Mouse (Mus musculus): Measurements from ENCODE around the gene Dctn2. TPM values are rescaled to one million over a fixed set of nuclear protein-coding genes. Genes with fewer than 3 reads are reported as not detected.
"Not testable (repeated sequence)": the region's sequence is repeated elsewhere in the genome, so short reads cannot be mapped to it uniquely, and the experiment has no call there.

Dctn2 gene
- polyA plus RNA-seq, 1 experiment, result 94.8 TPM

GRCm38 (mm10) chr10:127311476-127312355, 45.5 kb downstream of the Dctn2 start, which contains the start of gene Mars:
Gene Mars, minus strand, starts transcription at chr10:127311786.
- peak within 1 kb of the TSS; percentile 71 for H3K27ac ChIP-seq (ENCODE audit: insufficient read depth, low read length)
- TF ChIP-seq POLR2A (IDR thresholded peaks at IDR 0.05; ENCODE audit: low read depth, low read length) (no peak; the same call in none of the 2 replicates), CTCF (IDR thresholded peaks at IDR 0.05; ENCODE audit: extremely low read depth, insufficient read depth, insufficient read length, insufficient replicate concordance) (no peak)
- peak within 1 kb of the TSS; percentile 68 for H3K4me3 ChIP-seq (ENCODE audit: extremely low read depth, insufficient read depth, insufficient read length)
- H3K36me3 ChIP-seq (ENCODE audit: control insufficient read depth, insufficient read depth, low read length), result peaks cover 12% of the 10 kb centered on the region
- under 1% methylated on average over 65 of the region's 65 CpGs for WGBS
- H3K4me1 ChIP-seq (ENCODE audit: control insufficient read depth, insufficient read depth, insufficient read length), result no peaks in the 10 kb centered on the region
- peak; percentile 89 to 93 for DNase-seq (ENCODE audit: low read depth in 1 of 2, low spot score in 2 of 2)
- no peaks in the 10 kb centered on the region for H3K27me3 ChIP-seq (ENCODE audit: control insufficient read depth, insufficient read depth, low read length)

- 2% methylated on average over 4 of the region's 4 CpGs for whole genome bisulfite sequencing
- Histone ChIP-seq H3K27me3 (ENCODE audit: control insufficient read depth, insufficient read depth, low read length) (no peaks in the 10 kb centered on the region), H3K4me3 (ENCODE audit: extremely low read depth, insufficient read depth, insufficient read length) (peak overlapping the region; percentile 68; the same call in 1 of the 2 replicates), H3K4me1 (ENCODE audit: control insufficient read depth, insufficient read depth, insufficient read length) (no peaks in the 10 kb centered on the region), H3K36me3 (ENCODE audit: control insufficient read depth, insufficient read depth, low read length) (peaks cover 8% of the 10 kb centered on the region), H3K27ac (ENCODE audit: insufficient read depth, low read length) (peak overlapping the region; percentile 67)
- DNase-seq (ENCODE audit: low read depth in 1 of 2, low spot score in 2 of 2), result peak; percentile 76 to 80
- no peak for TF ChIP-seq POLR2A (IDR thresholded peaks at IDR 0.05; ENCODE audit: low read depth, low read length)
- peak; percentile 54; the same call in 1 of the 2 replicates for TF ChIP-seq CTCF (IDR thresholded peaks at IDR 0.05; ENCODE audit: extremely low read depth, insufficient read depth, insufficient read length, insufficient replicate concordance)
Observed at GRCm38 (mm10) chr10:127312356-127312676, 46.1 kb downstream of the Dctn2 start.

- Histone ChIP-seq H3K27ac (ENCODE audit: insufficient read depth, low read length) (0 out of 2 replicates have a peak overlapping the region, but pooled peaks have one; percentile 5), H3K36me3 (ENCODE audit: control insufficient read depth, insufficient read depth, low read length) (peaks cover 7% of the 10 kb centered on the region), H3K27me3 (ENCODE audit: control insufficient read depth, insufficient read depth, low read length) (no peaks in the 10 kb centered on the region), H3K4me3 (ENCODE audit: extremely low read depth, insufficient read depth, insufficient read length) (no peak overlapping the region), H3K4me1 (ENCODE audit: control insufficient read depth, insufficient read depth, insufficient read length) (no peaks in the 10 kb centered on the region)
- no peak for DNase-seq (ENCODE audit: low read depth in 1 of 2, low spot score in 2 of 2)
- 55% methylated on average over 4 of the region's 4 CpGs for WGBS
- TF ChIP-seq CTCF (IDR thresholded peaks at IDR 0.05; ENCODE audit: extremely low read depth, insufficient read depth, insufficient read length, insufficient replicate concordance), result no peak
- TF ChIP-seq POLR2A (IDR thresholded peaks at IDR 0.05; ENCODE audit: low read depth, low read length), result no peak
Observed at GRCm38 (mm10) chr10:127312858-127313257, 46.7 kb downstream of the Dctn2 start.

GRCm38 (mm10) chr10:127313516-127313915, 47.3 kb downstream of the Dctn2 start:
- H3K4me3 ChIP-seq (ENCODE audit: extremely low read depth, insufficient read depth, insufficient read length), result not testable (repeated sequence)

GRCm38 (mm10) chr10:127314950-127315349, 48.8 kb downstream of the Dctn2 start:
- not testable (repeated sequence) for H3K36me3 ChIP-seq (ENCODE audit: control insufficient read depth, insufficient read depth, low read length); DNase-seq (ENCODE audit: low read depth in 1 of 2, low spot score in 2 of 2); H3K4me1 ChIP-seq (ENCODE audit: control insufficient read depth, insufficient read depth, insufficient read length); H3K27me3 ChIP-seq (ENCODE audit: control insufficient read depth, insufficient read depth, low read length); H3K4me3 ChIP-seq (ENCODE audit: extremely low read depth, insufficient read depth, insufficient read length); H3K27ac ChIP-seq (ENCODE audit: insufficient read depth, low read length)
- WGBS, result 91% methylated on average over 1 of the region's 1 CpGs

More at GRCm38 (mm10) chr10:127313516-127313915, 47.3 kb downstream of the Dctn2 start:
- H3K27me3 ChIP-seq (ENCODE audit: control insufficient read depth, insufficient read depth, low read length); H3K27ac ChIP-seq (ENCODE audit: insufficient read depth, low read length); H3K4me1 ChIP-seq (ENCODE audit: control insufficient read depth, insufficient read depth, insufficient read length); DNase-seq (ENCODE audit: low read depth in 1 of 2, low spot score in 2 of 2); H3K36me3 ChIP-seq (ENCODE audit: control insufficient read depth, insufficient read depth, low read length): not testable (repeated sequence)
- WGBS, result 85% methylated on average over 5 of the region's 5 CpGs

- no peak overlapping the region for H3K4me3 ChIP-seq (ENCODE audit: extremely low read depth, insufficient read depth, insufficient read length)
- no peaks in the 10 kb centered on the region for H3K36me3 ChIP-seq (ENCODE audit: control insufficient read depth, insufficient read depth, low read length)
- H3K27ac ChIP-seq (ENCODE audit: insufficient read depth, low read length), result no peak overlapping the region
- WGBS, result 81% methylated on average over 2 of the region's 2 CpGs
- no peak for DNase-seq (ENCODE audit: low read depth in 1 of 2, low spot score in 2 of 2)
- H3K27me3 ChIP-seq (ENCODE audit: control insufficient read depth, insufficient read depth, low read length), result no peaks in the 10 kb centered on the region
- peaks cover 16% of the 10 kb centered on the region; the same call in 1 of the 2 replicates for H3K4me1 ChIP-seq (ENCODE audit: control insufficient read depth, insufficient read depth, insufficient read length)
- TF ChIP-seq CTCF (IDR thresholded peaks at IDR 0.05; ENCODE audit: extremely low read depth, insufficient read depth, insufficient read length, insufficient replicate concordance), result no peak
- TF ChIP-seq POLR2A (IDR thresholded peaks at IDR 0.05; ENCODE audit: low read depth, low read length), result no peak
Observed at GRCm38 (mm10) chr10:127317277-127317676, 51.1 kb downstream of the Dctn2 start.

GRCm38 (mm10) chr10:127318009-127318408, 51.8 kb downstream of the Dctn2 start:
- 21% methylated on average over 4 of the region's 4 CpGs for WGBS
- Histone ChIP-seq H3K36me3 (ENCODE audit: control insufficient read depth, insufficient read depth, low read length) (no peaks in the 10 kb centered on the region), H3K27ac (ENCODE audit: insufficient read depth, low read length) (no peak overlapping the region), H3K4me1 (ENCODE audit: control insufficient read depth, insufficient read depth, insufficient read length) (peaks cover 24% of the 10 kb centered on the region; the same call in 1 of the 2 replicates), H3K27me3 (ENCODE audit: control insufficient read depth, insufficient read depth, low read length) (no peaks in the 10 kb centered on the region), H3K4me3 (ENCODE audit: extremely low read depth, insufficient read depth, insufficient read length) (no peak overlapping the region)
- TF ChIP-seq POLR2A (IDR thresholded peaks at IDR 0.05; ENCODE audit: low read depth, low read length) (no peak), CTCF (IDR thresholded peaks at IDR 0.05; ENCODE audit: extremely low read depth, insufficient read depth, insufficient read length, insufficient replicate concordance) (no peak)
- no peak for DNase-seq (ENCODE audit: low read depth in 1 of 2, low spot score in 2 of 2)

All from spleen, adult 2 months (tissue).